Mouse (Mus musculus) layer of hippocampus, adult 8-10 months (tissue): ENCODE data around the gene Phf21a. TPM values are rescaled to one million over a fixed set of nuclear protein-coding genes. Genes with fewer than 3 reads are reported as not detected.
A peak's percentile ranks its signal among the peaks of the same experiment; 100 is the strongest.

Experiments
- DNase-seq, 2 experiments: peaks; one replicate each; pipeline ENCODE4 v3.0.0; 2022; ENCODE audit warnings: low spot score in 2 of 2
- total RNA-seq, 4 experiments: library from RNA; stranded (reverse); gene quantifications; 2 replicates each; pipeline ENCODE4 v1.2.4; 2022

Phf21a gene
- total RNA-seq, 4 experiments from 2014 or later: 139 to 167 (median 156) TPM

- DNase-seq: peak in 1 of 2 experiments; percentile 17
These were observed 267.4 kb downstream of the Phf21a start for GRCm38 (mm10) chr2:92360186-92360823.

- no peak for DNase-seq
These were observed 268.0 kb downstream of the Phf21a start for GRCm38 (mm10) chr2:92360893-92361292.

GRCm38 (mm10) chr2:92361795-92362194 is 268.9 kb downstream of the Phf21a start:
- DNase-seq: no peak

GRCm38 (mm10) chr2:92362571-92363228 is 269.8 kb downstream of the Phf21a start:
- no peak for DNase-seq

- DNase-seq: no peak
These were observed 271.2 kb downstream of the Phf21a start for GRCm38 (mm10) chr2:92364086-92364485.

GRCm38 (mm10) chr2:92365568-92365967 is 272.7 kb downstream of the Phf21a start:
- DNase-seq: no peak

- DNase-seq: no peak
These were observed 274.6 kb downstream of the Phf21a start for GRCm38 (mm10) chr2:92367383-92368029.

- DNase-seq: peak in 1 of 2 experiments; percentile 21
These were observed 277.5 kb downstream of the Phf21a start for GRCm38 (mm10) chr2:92370375-92370774.

- DNase-seq: no peak
These were observed 278.2 kb downstream of the Phf21a start for GRCm38 (mm10) chr2:92370821-92371805.

- no peak for DNase-seq
These were observed 279.2 kb downstream of the Phf21a start for GRCm38 (mm10) chr2:92371971-92372690.

- no peak for DNase-seq
These were observed 280.0 kb downstream of the Phf21a start for GRCm38 (mm10) chr2:92372767-92373436.

GRCm38 (mm10) chr2:92373437-92373813 is 280.5 kb downstream of the Phf21a start:
- DNase-seq: no peak

GRCm38 (mm10) chr2:92374514-92374913 is 281.6 kb downstream of the Phf21a start, which contains the start of the genes Pex16 and Large2:
Gene Pex16 (plus strand): TSS chr2:92374676.
Gene Large2 (minus strand): TSS chr2:92374869.
- no peak for DNase-seq

- peak; percentile 95 to 98 for DNase-seq
These were observed 282.2 kb downstream of the Phf21a start for GRCm38 (mm10) chr2:92375099-92375623.

- DNase-seq: no peak
These were observed 282.9 kb downstream of the Phf21a start for GRCm38 (mm10) chr2:92375788-92376187.

GRCm38 (mm10) chr2:92376300-92376699 is 283.4 kb downstream of the Phf21a start:
- no peak for DNase-seq

GRCm38 (mm10) chr2:92377320-92377719 is 284.4 kb downstream of the Phf21a start:
- DNase-seq: no peak

GRCm38 (mm10) chr2:92379783-92380494 is 287.0 kb downstream of the Phf21a start:
- no peak for DNase-seq

- DNase-seq: no peak
These were observed 287.7 kb downstream of the Phf21a start for GRCm38 (mm10) chr2:92380495-92381050.
